Mouse (Mus musculus): ENCODE measurements around the gene Zfp655. TPM values are rescaled to one million over a fixed set of nuclear protein-coding genes. Genes with fewer than 3 reads are reported as not detected.

Zfp655 gene
- 41.5 and 45.0 TPM in 2 replicates for polyA plus RNA-seq (2014; fragmentation: Nextera tagmentation; extraction: Ambion mirVana)

DNA sequence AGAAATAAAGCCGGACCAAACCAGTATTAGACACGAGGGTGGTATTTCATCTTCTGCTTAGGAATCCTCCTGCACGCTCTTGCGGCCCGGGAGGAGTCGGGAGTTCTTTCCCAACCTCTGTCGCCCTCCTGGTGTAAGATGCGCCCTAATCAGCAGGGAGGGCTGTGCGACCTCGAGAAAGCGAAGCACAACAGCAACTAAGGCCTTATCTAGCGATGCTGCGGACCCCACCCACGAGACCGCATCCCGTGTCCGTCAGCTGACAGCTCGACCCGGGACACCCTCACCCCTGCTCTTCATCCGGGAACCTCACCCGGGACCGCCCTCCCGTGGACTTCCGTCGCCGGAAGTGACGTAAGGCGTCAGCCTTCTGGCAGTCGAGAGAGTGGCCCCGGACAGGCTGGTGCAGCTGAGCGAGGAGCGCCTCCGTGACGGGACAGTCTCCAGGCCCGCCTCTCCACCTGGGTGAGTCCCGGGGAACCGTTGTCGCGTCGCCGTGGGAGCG is at the start of gene Zfp655:
Zfp655 (plus strand) TSS at position 349 of the 505 bp plus-strand sequence.
- H3K9me3 ChIP-seq (replicated peaks; ENCODE audit: control insufficient read depth, low read length): no peaks in the 10 kb centered on the region
- no peaks in the 10 kb centered on the region for H3K4me1 ChIP-seq (ENCODE audit: control insufficient read depth, insufficient read depth, low read length)
- H3K4me3 ChIP-seq (ENCODE audit: low read depth, low read length): peak within 1 kb of the TSS; percentile 91
- H3K9ac ChIP-seq (replicated peaks; ENCODE audit: low read length): peak within 1 kb of the TSS; percentile 92
- WGBS: under 1% methylated on average over 42 of the region's 42 CpGs
- ATAC-seq (replicated peaks; ENCODE audit: insufficient number of reproducible peaks, low FRiP score, low TSS enrichment, low read depth): peak; percentile 98
- peak within 1 kb of the TSS; percentile 76 for H3K27ac ChIP-seq (replicated peaks; ENCODE audit: low read depth, low read length)
- peak within 1 kb of the TSS; percentile 70 for H3K4me2 ChIP-seq (ENCODE audit: low read depth, low read length)
- no peaks in the 10 kb centered on the region for H3K27me3 ChIP-seq (ENCODE audit: control insufficient read depth, insufficient read depth, low read length)
- DNase-seq (ENCODE audit: low spot score): peak; percentile 95
- H3K36me3 ChIP-seq (replicated peaks; ENCODE audit: control insufficient read depth, insufficient read depth, low read depth, low read length): no peaks in the 10 kb centered on the region; the same call in 1 of the 2 replicates

DNA sequence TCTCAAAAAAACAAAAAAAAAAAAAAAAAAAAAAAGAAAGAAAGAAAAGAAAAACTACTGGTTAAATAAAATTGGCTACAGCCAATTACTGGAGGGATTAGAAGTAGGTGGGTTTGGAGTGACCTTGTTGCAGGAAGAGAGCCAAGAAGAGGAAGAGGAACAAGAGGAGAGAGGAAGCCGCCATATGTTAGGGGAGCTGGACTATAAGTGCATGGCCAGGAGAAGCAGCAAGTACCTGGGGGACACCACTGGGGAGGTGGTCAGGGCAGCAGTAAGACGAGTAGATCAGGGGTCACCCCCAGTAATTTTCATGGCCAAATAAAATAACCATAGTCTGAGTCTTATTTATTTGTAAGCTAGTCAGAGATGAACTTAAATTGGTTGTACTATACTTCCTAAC is 46.3 kb upstream of the Zfp655 start:
- Histone ChIP-seq H3K9me3 (replicated peaks; ENCODE audit: control insufficient read depth, low read length) (no peaks in the 10 kb centered on the region), H3K27ac (replicated peaks; ENCODE audit: low read depth, low read length) (no peak overlapping the region), H3K27me3 (ENCODE audit: control insufficient read depth, insufficient read depth, low read length) (no peaks in the 10 kb centered on the region), H3K4me1 (ENCODE audit: control insufficient read depth, insufficient read depth, low read length) (no peaks in the 10 kb centered on the region), H3K4me2 (ENCODE audit: low read depth, low read length) (no peak overlapping the region), H3K36me3 (replicated peaks; ENCODE audit: control insufficient read depth, insufficient read depth, low read depth, low read length) (peaks cover 13% of the 10 kb centered on the region), H3K4me3 (ENCODE audit: low read depth, low read length) (no peak overlapping the region), H3K9ac (replicated peaks; ENCODE audit: low read length) (no peak overlapping the region)
- 86% methylated on average over 2 of the region's 2 CpGs for WGBS
- no peak for DNase-seq (ENCODE audit: low spot score)
- ATAC-seq (replicated peaks; ENCODE audit: insufficient number of reproducible peaks, low FRiP score, low TSS enrichment, low read depth): no peak

DNA sequence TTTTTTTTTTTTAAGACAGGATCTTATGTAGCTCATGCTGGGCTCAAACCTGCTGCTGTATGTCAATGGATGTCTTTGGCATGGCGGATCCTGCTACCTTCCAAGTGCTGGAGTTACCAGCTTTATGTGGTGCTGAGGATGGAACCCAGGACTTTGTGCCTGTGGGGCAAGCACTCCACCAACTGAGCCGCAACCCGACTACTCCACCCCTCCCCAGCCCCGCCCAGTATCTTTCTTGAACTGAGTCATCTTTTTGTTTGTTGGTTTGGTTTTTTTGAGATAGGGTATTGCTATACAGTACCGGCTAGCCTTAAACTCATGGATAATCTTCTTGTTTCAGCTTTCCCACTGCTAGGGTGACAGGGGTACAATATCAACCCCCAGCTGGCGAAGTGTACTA is 42.1 kb upstream of the Zfp655 start:
- WGBS: 91% methylated on average over 6 of the region's 6 CpGs
- no peaks in the 10 kb centered on the region for H3K27me3 ChIP-seq (ENCODE audit: control insufficient read depth, insufficient read depth, low read length)
- ATAC-seq (replicated peaks; ENCODE audit: insufficient number of reproducible peaks, low FRiP score, low TSS enrichment, low read depth): no peak
- no peak overlapping the region for H3K9ac ChIP-seq (replicated peaks; ENCODE audit: low read length)
- H3K4me2 ChIP-seq (ENCODE audit: low read depth, low read length): no peak overlapping the region
- H3K27ac ChIP-seq (replicated peaks; ENCODE audit: low read depth, low read length): no peak overlapping the region
- DNase-seq (ENCODE audit: low spot score): no peak
- no peaks in the 10 kb centered on the region for H3K4me1 ChIP-seq (ENCODE audit: control insufficient read depth, insufficient read depth, low read length)
- H3K4me3 ChIP-seq (ENCODE audit: low read depth, low read length): no peak overlapping the region
- H3K9me3 ChIP-seq (replicated peaks; ENCODE audit: control insufficient read depth, low read length): no peaks in the 10 kb centered on the region
- H3K36me3 ChIP-seq (replicated peaks; ENCODE audit: control insufficient read depth, insufficient read depth, low read depth, low read length): peaks cover 5% of the 10 kb centered on the region

DNA sequence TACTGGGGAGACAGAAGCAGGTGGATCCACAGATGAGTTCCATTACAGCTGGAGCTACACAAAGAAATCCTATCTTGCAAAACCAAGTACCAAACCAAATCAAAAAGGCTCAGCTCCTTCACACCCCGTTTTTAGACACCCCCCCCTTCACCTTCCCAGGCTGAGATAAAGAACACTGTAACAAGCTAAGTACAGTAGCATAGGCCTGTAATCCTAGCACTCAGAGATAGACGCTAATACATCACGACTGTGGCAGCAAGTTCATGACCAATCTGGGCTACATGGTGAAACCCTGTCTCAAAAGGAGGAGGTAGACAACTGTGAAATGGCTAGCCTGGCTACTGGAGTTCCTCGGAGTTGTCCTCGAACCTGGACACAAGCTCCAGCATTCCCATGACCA is 41.1 kb upstream of the Zfp655 start:
- Histone ChIP-seq H3K27me3 (ENCODE audit: control insufficient read depth, insufficient read depth, low read length) (no peaks in the 10 kb centered on the region), H3K4me2 (ENCODE audit: low read depth, low read length) (peak overlapping the region; percentile 79), H3K9ac (replicated peaks; ENCODE audit: low read length) (peak overlapping the region; percentile 96), H3K4me3 (ENCODE audit: low read depth, low read length) (peak overlapping the region; percentile 83), H3K36me3 (replicated peaks; ENCODE audit: control insufficient read depth, insufficient read depth, low read depth, low read length) (peaks cover 5% of the 10 kb centered on the region), H3K27ac (replicated peaks; ENCODE audit: low read depth, low read length) (no peak overlapping the region), H3K4me1 (ENCODE audit: control insufficient read depth, insufficient read depth, low read length) (no peaks in the 10 kb centered on the region), H3K9me3 (replicated peaks; ENCODE audit: control insufficient read depth, low read length) (no peaks in the 10 kb centered on the region)
- 59% methylated on average over 5 of the region's 5 CpGs for WGBS
- DNase-seq (ENCODE audit: low spot score): no peak
- ATAC-seq (replicated peaks; ENCODE audit: insufficient number of reproducible peaks, low FRiP score, low TSS enrichment, low read depth): no peak

DNA sequence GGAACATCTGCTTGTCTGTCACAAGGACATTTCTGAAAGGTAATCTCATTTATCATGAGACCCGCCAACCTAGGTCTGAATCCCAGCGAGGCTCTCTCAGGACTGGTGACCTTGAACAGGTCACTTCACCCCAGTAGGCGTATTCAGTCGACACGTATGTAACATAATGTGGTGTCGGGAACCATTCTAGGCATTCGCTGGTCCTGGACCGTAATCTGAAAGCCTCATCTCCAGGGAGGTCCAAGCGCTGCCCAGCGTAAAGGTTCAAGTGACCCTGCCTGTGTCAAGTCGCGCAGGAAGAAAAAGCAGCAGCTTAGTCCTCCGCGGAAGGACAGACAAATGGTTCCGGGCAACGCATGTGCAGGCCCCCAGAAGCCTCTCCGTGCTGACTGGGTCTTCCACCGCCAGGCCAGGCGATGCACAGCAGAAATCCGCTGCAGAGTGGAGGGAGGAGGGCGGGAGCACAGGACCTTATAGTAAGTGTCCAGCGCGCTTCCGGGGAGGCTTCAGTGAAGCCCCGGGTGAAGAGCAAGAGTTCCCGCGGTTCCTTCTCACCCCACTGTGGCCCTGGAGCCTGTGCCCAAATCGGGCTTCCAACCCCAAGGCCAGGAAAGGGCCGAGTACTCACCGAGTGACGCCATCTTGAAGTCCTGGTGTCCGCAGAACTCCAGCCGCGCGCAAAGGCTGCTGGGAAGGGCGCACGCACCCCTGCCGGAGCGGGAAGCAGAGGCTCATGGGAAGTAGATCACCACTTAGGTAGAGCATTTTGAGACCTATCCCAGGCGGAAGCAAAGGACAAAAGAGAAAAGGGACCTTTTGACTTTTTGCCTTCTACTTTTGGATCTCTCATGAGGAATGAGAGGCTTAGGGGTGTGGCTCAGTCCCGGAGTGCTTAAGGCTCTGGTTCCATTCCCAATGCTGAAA is 40.4 kb upstream of the Zfp655 start:
- Histone ChIP-seq H3K9me3 (replicated peaks; ENCODE audit: control insufficient read depth, low read length) (no peaks in the 10 kb centered on the region), H3K27ac (replicated peaks; ENCODE audit: low read depth, low read length) (peak overlapping the region; percentile 23), H3K9ac (replicated peaks; ENCODE audit: low read length) (peak overlapping the region; percentile 96), H3K4me1 (ENCODE audit: control insufficient read depth, insufficient read depth, low read length) (no peaks in the 10 kb centered on the region), H3K4me2 (ENCODE audit: low read depth, low read length) (peak overlapping the region; percentile 79), H3K4me3 (ENCODE audit: low read depth, low read length) (peak overlapping the region; percentile 83), H3K27me3 (ENCODE audit: control insufficient read depth, insufficient read depth, low read length) (no peaks in the 10 kb centered on the region), H3K36me3 (replicated peaks; ENCODE audit: control insufficient read depth, insufficient read depth, low read depth, low read length) (peaks cover 3% of the 10 kb centered on the region)
- WGBS: under 1% methylated on average over 41 of the region's 41 CpGs
- DNase-seq (ENCODE audit: low spot score) (peak; percentile 94), ATAC-seq (replicated peaks; ENCODE audit: insufficient number of reproducible peaks, low FRiP score, low TSS enrichment, low read depth) (peak; percentile 73)

DNA sequence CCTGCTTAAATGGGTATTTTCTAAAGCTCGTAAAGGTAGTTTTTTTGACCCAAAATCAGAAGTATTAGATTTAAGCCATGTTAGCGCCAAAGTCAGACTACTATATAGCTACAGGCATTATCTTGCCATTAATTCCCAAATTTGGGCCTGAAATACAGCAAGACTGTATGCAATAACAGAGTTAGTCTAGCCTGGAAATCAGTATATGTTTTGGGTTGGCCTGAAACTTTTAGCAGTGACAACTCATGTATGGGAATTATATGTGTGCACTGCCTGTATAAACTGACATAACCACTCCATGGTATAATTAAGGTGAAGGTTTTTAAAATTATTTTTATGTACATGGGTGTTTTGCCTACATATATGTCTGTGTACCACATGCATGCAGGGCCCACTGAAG is 39.6 kb upstream of the Zfp655 start, which contains the start of gene Atp5j2:
Atp5j2 (minus strand) TSS at position 101 of the 400 bp plus-strand sequence.
- Histone ChIP-seq H3K27ac (replicated peaks; ENCODE audit: low read depth, low read length) (peak within 1 kb of the TSS; percentile 23), H3K4me2 (ENCODE audit: low read depth, low read length) (peak within 1 kb of the TSS; percentile 79), H3K36me3 (replicated peaks; ENCODE audit: control insufficient read depth, insufficient read depth, low read depth, low read length) (no peaks in the 10 kb centered on the region; the same call in 1 of the 2 replicates), H3K4me1 (ENCODE audit: control insufficient read depth, insufficient read depth, low read length) (no peaks in the 10 kb centered on the region), H3K27me3 (ENCODE audit: control insufficient read depth, insufficient read depth, low read length) (no peaks in the 10 kb centered on the region), H3K9ac (replicated peaks; ENCODE audit: low read length) (peak within 1 kb of the TSS; percentile 96), H3K9me3 (replicated peaks; ENCODE audit: control insufficient read depth, low read length) (no peaks in the 10 kb centered on the region), H3K4me3 (ENCODE audit: low read depth, low read length) (peak within 1 kb of the TSS; percentile 83)
- ATAC-seq (replicated peaks; ENCODE audit: insufficient number of reproducible peaks, low FRiP score, low TSS enrichment, low read depth): no peak
- no peak for DNase-seq (ENCODE audit: low spot score)
- 91% methylated on average over 2 of the region's 2 CpGs for WGBS

GRCm38 (mm10) chr5:145200387-145200786 is 31.1 kb upstream of the Zfp655 start:
- H3K9me3 ChIP-seq (replicated peaks; ENCODE audit: control insufficient read depth, low read length): no peaks in the 10 kb centered on the region
- H3K36me3 ChIP-seq (replicated peaks; ENCODE audit: control insufficient read depth, insufficient read depth, low read depth, low read length): no peaks in the 10 kb centered on the region
- H3K4me2 ChIP-seq (ENCODE audit: low read depth, low read length): no peak overlapping the region
- H3K4me1 ChIP-seq (ENCODE audit: control insufficient read depth, insufficient read depth, low read length): peaks cover 3% of the 10 kb centered on the region; the same call in 1 of the 2 replicates
- WGBS: 73% methylated on average over 7 of the region's 7 CpGs
- no peak for ATAC-seq (replicated peaks; ENCODE audit: insufficient number of reproducible peaks, low FRiP score, low TSS enrichment, low read depth)
- H3K4me3 ChIP-seq (ENCODE audit: low read depth, low read length): no peak overlapping the region
- no peak overlapping the region for H3K9ac ChIP-seq (replicated peaks; ENCODE audit: low read length)
- H3K27me3 ChIP-seq (ENCODE audit: control insufficient read depth, insufficient read depth, low read length): no peaks in the 10 kb centered on the region
- no peak overlapping the region for H3K27ac ChIP-seq (replicated peaks; ENCODE audit: low read depth, low read length)
- DNase-seq (ENCODE audit: low spot score): no peak
